Mouse (Mus musculus): ENCODE results near the gene Dynlt1b.
"Not testable (repeated sequence)": the region's sequence is repeated elsewhere in the genome, so short reads cannot be mapped to it uniquely, and the experiment has no call there.

Dynlt1b gene

GRCm38 (mm10) chr17:6429945-6430344, at the start of gene Dynlt1b:
TSS of gene Dynlt1b (plus strand) at chr17:6430112.
- H3K36me3 ChIP-seq (ENCODE audit: insufficient read depth, low read length) = peaks cover 23% of the 10 kb centered on the region
- peak within 1 kb of the TSS; percentile 85 for H3K4me3 ChIP-seq (replicated peaks; ENCODE audit: low read length)
- H3K9me3 ChIP-seq (ENCODE audit: low read length); H3K27me3 ChIP-seq (ENCODE audit: insufficient read depth, low read length): not testable (repeated sequence)
- peaks cover 37% of the 10 kb centered on the region for H3K4me1 ChIP-seq (replicated peaks; ENCODE audit: low read depth, low read length)

- not testable (repeated sequence) for H3K36me3 ChIP-seq (ENCODE audit: insufficient read depth, low read length); H3K4me1 ChIP-seq (replicated peaks; ENCODE audit: low read depth, low read length); H3K27me3 ChIP-seq (ENCODE audit: insufficient read depth, low read length); H3K9me3 ChIP-seq (ENCODE audit: low read length); H3K4me3 ChIP-seq (replicated peaks; ENCODE audit: low read length)
Measured at GRCm38 (mm10) chr17:6380182-6380841, 49.6 kb upstream of the Dynlt1b start.

DNA sequence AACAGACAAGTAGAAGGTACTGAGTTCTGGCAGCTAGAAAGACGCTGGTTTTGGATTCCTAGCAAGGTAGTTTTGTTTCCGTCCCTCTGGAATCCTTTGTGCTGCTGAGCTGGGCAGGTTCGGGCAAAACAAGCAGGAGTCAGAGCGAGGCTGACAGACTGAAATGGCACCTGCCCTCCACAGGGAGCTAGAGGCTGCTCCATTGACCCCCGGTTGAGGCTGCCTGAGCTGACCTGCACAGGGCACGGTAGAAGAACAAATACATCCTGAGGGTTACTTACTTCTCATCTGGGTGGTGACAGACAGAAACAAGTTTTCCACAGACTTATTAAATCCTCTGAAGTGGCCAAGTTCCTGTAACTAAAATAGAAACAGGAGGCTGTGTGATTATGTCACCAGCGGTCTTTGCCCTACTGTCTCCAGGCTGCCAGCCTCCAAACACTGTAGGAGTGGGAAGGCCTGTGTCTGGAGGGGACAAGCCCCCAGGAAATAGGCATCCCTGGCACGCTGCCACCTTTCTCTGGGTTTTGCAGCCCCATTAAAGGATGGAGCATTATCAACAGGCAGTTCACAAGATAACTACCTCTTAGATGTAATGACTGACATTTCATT, 48.7 kb upstream of the Dynlt1b start:
- H3K27me3 ChIP-seq (ENCODE audit: insufficient read depth, low read length); H3K4me3 ChIP-seq (replicated peaks; ENCODE audit: low read length); H3K4me1 ChIP-seq (replicated peaks; ENCODE audit: low read depth, low read length); H3K9me3 ChIP-seq (ENCODE audit: low read length); H3K36me3 ChIP-seq (ENCODE audit: insufficient read depth, low read length): not testable (repeated sequence)

- H3K9me3 ChIP-seq (ENCODE audit: low read length); H3K27me3 ChIP-seq (ENCODE audit: insufficient read depth, low read length); H3K4me1 ChIP-seq (replicated peaks; ENCODE audit: low read depth, low read length); H3K4me3 ChIP-seq (replicated peaks; ENCODE audit: low read length); H3K36me3 ChIP-seq (ENCODE audit: insufficient read depth, low read length): not testable (repeated sequence)
Measured at GRCm38 (mm10) chr17:6386927-6387326, 43.0 kb upstream of the Dynlt1b start.

DNA sequence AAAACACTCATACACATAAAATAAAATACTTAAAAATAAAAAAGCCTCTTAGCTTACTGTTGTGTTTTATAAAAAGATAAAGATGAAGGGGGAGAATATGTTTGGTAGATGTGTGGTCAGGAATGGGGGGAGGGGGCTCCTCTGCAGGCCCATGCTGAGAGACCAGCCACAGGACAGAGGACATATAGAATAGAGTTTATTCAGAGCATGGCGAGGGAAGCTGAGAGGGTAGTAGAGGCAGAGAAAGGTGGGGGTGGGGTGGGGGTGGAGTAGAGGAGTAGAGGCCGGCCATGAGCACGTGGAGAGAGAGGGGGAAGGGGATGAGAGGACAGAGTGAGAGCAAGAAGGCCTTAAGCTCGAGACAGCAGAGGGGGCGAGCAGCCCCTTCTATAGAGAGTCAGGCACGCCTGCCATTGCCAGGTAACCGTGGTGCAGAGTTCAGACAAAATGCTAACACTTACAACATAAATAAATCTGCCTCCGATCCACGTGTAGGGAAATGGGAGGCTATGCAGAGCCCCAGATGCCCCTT, 42.5 kb upstream of the Dynlt1b start:
- H3K36me3 ChIP-seq (ENCODE audit: insufficient read depth, low read length); H3K9me3 ChIP-seq (ENCODE audit: low read length); H3K4me3 ChIP-seq (replicated peaks; ENCODE audit: low read length); H3K4me1 ChIP-seq (replicated peaks; ENCODE audit: low read depth, low read length); H3K27me3 ChIP-seq (ENCODE audit: insufficient read depth, low read length): not testable (repeated sequence)

- H3K9me3 ChIP-seq (ENCODE audit: low read length); H3K27me3 ChIP-seq (ENCODE audit: insufficient read depth, low read length); H3K4me3 ChIP-seq (replicated peaks; ENCODE audit: low read length); H3K4me1 ChIP-seq (replicated peaks; ENCODE audit: low read depth, low read length); H3K36me3 ChIP-seq (ENCODE audit: insufficient read depth, low read length): not testable (repeated sequence)
Measured at GRCm38 (mm10) chr17:6389463-6389862, 40.4 kb upstream of the Dynlt1b start.

DNA sequence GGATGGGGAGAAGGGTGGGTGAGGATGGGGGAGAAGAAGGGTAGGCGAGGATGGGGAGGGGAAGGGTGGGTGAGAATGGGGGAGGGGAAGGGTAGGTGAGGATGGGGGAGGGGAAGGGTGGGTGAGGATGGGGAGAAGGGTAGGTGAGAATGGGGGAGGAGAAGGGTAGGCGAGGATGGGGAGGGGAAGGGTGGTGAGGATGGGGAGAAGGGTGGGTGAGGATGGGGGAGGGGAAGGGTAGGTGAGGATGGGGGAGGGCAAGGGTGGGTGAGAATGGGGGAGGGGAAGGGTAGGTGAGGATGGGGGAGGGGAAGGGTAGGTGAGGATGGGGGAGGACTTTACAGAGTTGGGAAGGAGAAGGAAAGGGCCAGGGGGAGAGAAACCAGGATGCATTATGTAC, 39.2 kb upstream of the Dynlt1b start:
- not testable (repeated sequence) for H3K4me1 ChIP-seq (replicated peaks; ENCODE audit: low read depth, low read length); H3K36me3 ChIP-seq (ENCODE audit: insufficient read depth, low read length); H3K9me3 ChIP-seq (ENCODE audit: low read length); H3K27me3 ChIP-seq (ENCODE audit: insufficient read depth, low read length); H3K4me3 ChIP-seq (replicated peaks; ENCODE audit: low read length)

GRCm38 (mm10) chr17:6391736-6392135, 38.2 kb upstream of the Dynlt1b start:
- not testable (repeated sequence) for H3K4me1 ChIP-seq (replicated peaks; ENCODE audit: low read depth, low read length); H3K36me3 ChIP-seq (ENCODE audit: insufficient read depth, low read length); H3K9me3 ChIP-seq (ENCODE audit: low read length); H3K4me3 ChIP-seq (replicated peaks; ENCODE audit: low read length); H3K27me3 ChIP-seq (ENCODE audit: insufficient read depth, low read length)

DNA sequence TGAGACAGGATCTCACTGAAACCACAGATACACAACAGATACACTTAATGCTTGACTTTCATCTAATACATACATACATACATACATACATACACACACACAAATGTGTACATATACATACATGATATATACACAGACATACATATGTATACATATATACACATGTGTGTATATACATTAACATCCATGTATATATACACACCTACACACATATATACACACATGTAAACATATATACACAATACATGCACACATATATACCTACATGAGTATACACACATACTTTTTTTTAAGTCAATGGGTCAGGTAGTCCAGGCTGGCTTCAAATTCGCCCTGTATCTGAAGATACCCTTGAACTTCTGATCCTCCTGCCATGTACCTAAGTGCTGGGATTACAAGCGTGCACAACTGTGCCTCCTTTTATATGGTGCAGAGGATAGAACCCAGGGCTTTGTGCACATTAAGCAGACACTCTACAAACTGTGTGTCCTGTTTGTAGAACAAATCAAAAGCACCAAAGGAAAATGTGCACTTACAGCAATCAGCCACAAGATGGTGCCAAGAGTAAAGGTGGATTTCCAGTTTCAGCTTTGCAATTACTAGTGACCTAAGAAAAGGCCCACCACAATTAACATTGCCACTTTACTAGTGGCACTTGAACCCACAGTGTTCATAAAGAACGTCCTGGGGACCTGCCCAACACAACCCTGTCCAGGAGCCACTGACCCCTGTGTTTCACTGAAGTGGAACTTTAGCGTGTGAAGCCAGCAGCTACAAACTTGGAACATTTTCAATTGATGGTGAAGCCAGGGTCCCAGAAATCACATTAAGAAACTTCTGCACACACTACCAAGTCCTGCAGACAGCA, 37.2 kb upstream of the Dynlt1b start:
- H3K27me3 ChIP-seq (ENCODE audit: insufficient read depth, low read length); H3K4me3 ChIP-seq (replicated peaks; ENCODE audit: low read length): not testable (repeated sequence)

GRCm38 (mm10) chr17:6398079-6398478, 31.8 kb upstream of the Dynlt1b start:
- not testable (repeated sequence) for H3K27me3 ChIP-seq (ENCODE audit: insufficient read depth, low read length); H3K4me3 ChIP-seq (replicated peaks; ENCODE audit: low read length); H3K36me3 ChIP-seq (ENCODE audit: insufficient read depth, low read length); H3K4me1 ChIP-seq (replicated peaks; ENCODE audit: low read depth, low read length); H3K9me3 ChIP-seq (ENCODE audit: low read length)

More for the DNA sequence above, 37.2 kb upstream of the Dynlt1b start:
- not testable (repeated sequence) for H3K4me1 ChIP-seq (replicated peaks; ENCODE audit: low read depth, low read length); H3K36me3 ChIP-seq (ENCODE audit: insufficient read depth, low read length); H3K9me3 ChIP-seq (ENCODE audit: low read length)

- H3K36me3 ChIP-seq (ENCODE audit: insufficient read depth, low read length); H3K4me1 ChIP-seq (replicated peaks; ENCODE audit: low read depth, low read length); H3K9me3 ChIP-seq (ENCODE audit: low read length); H3K27me3 ChIP-seq (ENCODE audit: insufficient read depth, low read length); H3K4me3 ChIP-seq (replicated peaks; ENCODE audit: low read length): not testable (repeated sequence)
Measured at GRCm38 (mm10) chr17:6398816-6399215, 31.1 kb upstream of the Dynlt1b start.

DNA sequence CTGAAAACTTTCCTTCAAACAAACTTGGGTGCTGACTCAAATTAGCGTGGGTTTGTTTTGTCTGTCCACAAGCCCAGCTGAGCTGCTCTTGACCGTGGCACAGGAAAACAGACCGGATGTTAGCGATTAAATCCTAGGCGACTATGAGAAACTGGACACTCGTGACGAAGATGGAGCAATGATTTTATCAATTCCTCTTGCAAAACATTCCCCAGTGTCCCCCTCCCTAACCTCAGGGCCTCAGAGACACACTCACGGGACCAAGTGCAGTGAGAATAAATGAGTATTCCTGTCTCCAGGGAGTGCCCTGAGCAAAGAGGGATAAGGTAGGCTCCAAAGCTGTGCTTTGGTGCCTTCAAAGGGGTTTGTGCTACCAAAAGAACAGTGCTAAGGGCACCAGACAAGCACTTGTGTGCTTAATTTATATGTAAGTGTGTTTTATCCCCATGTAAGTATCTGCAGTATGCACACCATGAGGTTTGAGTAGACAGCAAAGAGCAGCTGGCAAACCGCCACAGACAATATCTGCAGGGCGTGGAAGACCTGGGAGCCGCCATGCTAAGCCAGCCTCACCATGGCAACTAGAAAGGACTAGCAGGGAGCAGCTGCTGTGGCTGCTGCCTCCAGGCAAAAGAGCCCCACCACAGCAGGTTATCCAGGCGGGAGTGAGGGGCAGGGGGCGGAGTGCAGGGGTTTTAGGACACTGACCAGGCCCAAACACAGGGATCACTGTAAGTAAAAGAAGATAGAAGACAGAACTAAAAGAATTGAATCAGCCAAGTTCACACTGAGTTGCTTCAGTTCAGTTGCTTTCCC, 30.4 kb upstream of the Dynlt1b start:
- not testable (repeated sequence) for H3K36me3 ChIP-seq (ENCODE audit: insufficient read depth, low read length); H3K27me3 ChIP-seq (ENCODE audit: insufficient read depth, low read length); H3K9me3 ChIP-seq (ENCODE audit: low read length); H3K4me3 ChIP-seq (replicated peaks; ENCODE audit: low read length); H3K4me1 ChIP-seq (replicated peaks; ENCODE audit: low read depth, low read length)

DNA sequence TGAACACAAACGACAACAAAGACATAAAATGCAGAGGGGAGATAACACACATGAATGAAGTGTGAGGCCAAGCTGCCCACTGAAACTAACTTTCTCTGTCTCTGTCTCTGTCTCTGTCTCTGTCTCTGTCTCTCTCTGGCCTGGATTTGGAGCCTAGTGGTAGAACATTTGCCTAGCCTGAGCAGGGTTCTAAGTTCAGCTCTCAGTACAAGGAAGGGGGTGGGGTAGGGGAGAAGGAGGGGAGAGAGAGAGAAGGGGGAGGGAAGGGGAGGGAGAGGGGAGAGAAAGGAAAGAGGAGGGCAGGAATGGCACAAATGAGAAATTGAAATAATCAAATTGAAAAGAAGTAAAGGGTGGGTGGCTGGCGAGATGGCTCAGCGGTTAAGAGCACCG, 29.8 kb upstream of the Dynlt1b start:
- not testable (repeated sequence) for H3K4me3 ChIP-seq (replicated peaks; ENCODE audit: low read length); H3K27me3 ChIP-seq (ENCODE audit: insufficient read depth, low read length); H3K9me3 ChIP-seq (ENCODE audit: low read length); H3K36me3 ChIP-seq (ENCODE audit: insufficient read depth, low read length)
- peaks cover 11% of the 10 kb centered on the region for H3K4me1 ChIP-seq (replicated peaks; ENCODE audit: low read depth, low read length)

All from E14TG2a.4 (cell line).